Mouse (Mus musculus): ENCODE results near the gene Prmt7. TPM values are rescaled to one million over a fixed set of nuclear protein-coding genes. Genes with fewer than 3 reads are reported as not detected.

Gene Prmt7
- polyA plus RNA-seq, 1 experiment from 2014 or later, result 57.9 TPM

DNA sequence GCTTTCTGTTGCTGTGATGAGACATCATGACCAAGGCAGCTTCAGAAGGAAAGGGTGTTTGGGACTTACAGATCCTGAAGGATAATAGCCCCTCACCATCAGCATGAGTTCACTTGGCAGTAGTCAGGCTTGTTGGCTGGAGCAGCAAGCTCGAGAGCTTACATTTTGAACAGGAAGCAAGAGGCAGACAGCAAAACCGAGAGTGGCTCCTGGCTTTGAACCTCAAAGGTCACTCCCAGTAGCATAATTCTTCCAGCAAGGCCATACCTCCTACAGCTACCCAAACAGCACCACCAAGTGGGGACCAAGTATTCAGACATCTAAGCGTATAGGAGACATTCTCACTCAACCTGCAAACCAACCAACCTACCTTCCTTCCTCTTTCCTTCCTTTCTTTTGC is 22.0 kb downstream of the Prmt7 start:
- ATAC-seq (ENCODE audit: low FRiP score), result no peak
- Histone ChIP-seq H3K9me3 (no peaks in the 10 kb centered on the region), H3K4me3 (no peak overlapping the region), H3K9ac (no peak overlapping the region), H3K4me2 (no peak overlapping the region), H3K27me3 (no peaks in the 10 kb centered on the region), H3K27ac (no peak overlapping the region), H3K4me1 (replicated peaks) (no peaks in the 10 kb centered on the region), H3K36me3 (peaks cover 76% of the 10 kb centered on the region)
- 80% methylated on average over 3 of the region's 3 CpGs for WGBS

DNA sequence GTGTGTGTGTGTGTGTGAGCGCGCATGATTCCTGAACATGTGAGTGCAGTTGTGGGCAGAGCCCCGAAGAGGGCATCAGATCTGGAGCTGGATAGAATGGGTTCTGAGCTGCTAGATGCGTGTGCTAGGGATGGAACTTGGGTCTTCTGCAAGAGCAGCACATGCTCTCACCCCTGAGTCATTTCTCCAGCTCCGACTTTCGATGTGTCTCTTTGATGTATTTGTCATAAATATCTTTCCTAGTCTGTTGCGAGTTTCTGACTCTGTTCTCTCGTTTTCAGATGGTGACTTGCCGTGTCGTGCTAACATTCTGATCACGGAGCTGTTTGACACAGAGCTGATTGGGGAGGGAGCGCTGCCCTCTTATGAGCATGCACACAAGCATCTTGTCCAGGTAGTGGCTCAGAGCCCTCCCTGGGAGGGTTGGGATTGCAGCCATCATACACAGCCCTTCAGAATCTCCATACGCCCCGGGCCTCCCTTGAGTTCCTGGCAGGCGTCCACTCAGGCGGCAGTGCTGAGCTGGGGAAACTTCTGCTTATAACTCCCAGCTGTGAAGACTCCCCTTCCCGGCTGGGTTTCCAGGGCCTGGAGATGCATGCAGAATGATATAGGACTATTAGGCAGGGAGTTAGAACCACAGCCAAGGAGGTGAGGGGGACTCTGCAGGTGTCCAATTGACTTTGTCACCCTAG is 24.0 kb downstream of the Prmt7 start:
- H3K9ac ChIP-seq, result no peak overlapping the region
- ATAC-seq (ENCODE audit: low FRiP score), result no peak
- no peak overlapping the region for H3K4me2 ChIP-seq
- H3K36me3 ChIP-seq, result peaks cover 76% of the 10 kb centered on the region
- no peaks in the 10 kb centered on the region for H3K4me1 ChIP-seq (replicated peaks)
- no peak overlapping the region for H3K4me3 ChIP-seq
- no peaks in the 10 kb centered on the region for H3K27me3 ChIP-seq
- no peaks in the 10 kb centered on the region for H3K9me3 ChIP-seq
- 94% methylated on average over 17 of the region's 17 CpGs for WGBS
- H3K27ac ChIP-seq, result no peak overlapping the region

DNA sequence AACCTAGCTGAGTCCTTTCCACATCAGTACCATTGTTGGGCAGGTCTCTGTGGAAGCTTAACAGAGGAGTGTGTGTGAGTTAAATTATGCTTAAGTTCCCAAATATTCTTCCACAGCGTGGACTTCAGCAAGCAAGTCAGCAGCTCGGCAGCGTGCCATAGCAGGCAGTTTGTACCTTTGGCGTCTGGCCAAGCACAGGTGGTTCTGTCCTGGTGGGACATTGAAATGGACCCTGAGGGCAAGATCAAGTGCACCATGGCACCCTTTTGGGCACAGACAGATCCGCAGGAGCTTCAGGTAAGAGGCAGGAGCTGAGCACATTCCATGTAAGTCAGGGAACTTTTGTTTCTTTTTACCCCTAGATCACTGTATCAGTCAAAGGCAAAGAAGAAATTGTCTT is 26.4 kb downstream of the Prmt7 start:
- H3K36me3 ChIP-seq, result peaks cover 73% of the 10 kb centered on the region
- WGBS, result 92% methylated on average over 5 of the region's 5 CpGs
- no peaks in the 10 kb centered on the region for H3K9me3 ChIP-seq
- no peaks in the 10 kb centered on the region for H3K27me3 ChIP-seq
- H3K9ac ChIP-seq, result no peak overlapping the region
- no peak overlapping the region for H3K27ac ChIP-seq
- no peak overlapping the region for H3K4me3 ChIP-seq
- H3K4me1 ChIP-seq (replicated peaks), result no peaks in the 10 kb centered on the region
- ATAC-seq (ENCODE audit: low FRiP score), result no peak
- no peak overlapping the region for H3K4me2 ChIP-seq

DNA sequence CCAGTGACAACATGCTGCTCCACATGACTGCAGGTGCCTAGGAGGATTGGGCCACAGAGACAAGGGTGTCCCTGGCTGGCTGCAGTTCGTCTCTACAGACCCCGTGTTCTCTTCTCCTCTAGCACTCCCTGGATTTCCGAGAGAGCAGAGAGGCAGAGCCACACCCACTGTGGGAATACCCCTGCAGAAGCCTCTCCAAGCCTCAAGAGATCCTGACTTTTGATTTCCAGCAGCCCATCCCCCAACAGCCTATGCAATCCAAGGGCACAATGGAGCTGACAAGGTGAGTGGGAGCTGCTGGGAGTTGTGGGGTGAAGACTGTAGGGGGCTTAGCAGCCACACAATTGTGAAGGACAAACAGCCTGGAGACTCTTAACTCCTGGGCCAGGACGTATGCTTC is 39.5 kb downstream of the Prmt7 start:
- H3K4me1 ChIP-seq (replicated peaks), result peaks cover 10% of the 10 kb centered on the region; the same call in 1 of the 2 replicates
- no peak for ATAC-seq (ENCODE audit: low FRiP score)
- peaks cover 95% of the 10 kb centered on the region for H3K36me3 ChIP-seq
- no peak overlapping the region for H3K9ac ChIP-seq
- H3K27ac ChIP-seq, result peak overlapping the region; percentile 40
- H3K9me3 ChIP-seq, result no peaks in the 10 kb centered on the region
- no peak overlapping the region for H3K4me3 ChIP-seq
- 54% methylated on average over 4 of the region's 4 CpGs for WGBS
- H3K27me3 ChIP-seq, result no peaks in the 10 kb centered on the region
- no peak overlapping the region for H3K4me2 ChIP-seq

DNA sequence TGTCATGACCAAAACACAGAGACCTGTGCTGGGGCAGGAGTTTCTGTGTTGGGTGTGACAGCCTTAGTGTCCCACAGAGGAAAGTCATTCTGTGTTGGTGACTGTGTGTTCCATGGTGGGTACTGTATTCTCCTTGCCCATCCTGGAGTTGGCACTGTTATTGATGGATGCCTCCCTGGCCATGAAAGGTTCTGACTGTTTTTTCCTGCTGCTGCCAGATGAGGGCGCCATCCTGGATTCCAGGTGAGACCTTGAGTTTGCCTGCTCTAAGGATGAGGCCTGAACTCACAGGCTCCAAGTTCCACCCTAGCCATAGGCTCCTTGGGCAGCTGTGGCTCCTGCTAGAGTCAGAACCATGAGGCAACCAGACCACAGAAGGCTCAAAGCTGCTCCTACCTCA is 47.4 kb downstream of the Prmt7 start:
- Histone ChIP-seq H3K9ac (no peak overlapping the region), H3K4me2 (no peak overlapping the region), H3K27me3 (no peaks in the 10 kb centered on the region), H3K9me3 (no peaks in the 10 kb centered on the region), H3K27ac (no peak overlapping the region), H3K36me3 (peaks cover 80% of the 10 kb centered on the region), H3K4me1 (replicated peaks) (peaks cover 26% of the 10 kb centered on the region), H3K4me3 (no peak overlapping the region)
- no peak for ATAC-seq (ENCODE audit: low FRiP score)
- 26% methylated on average over 1 of the region's 1 CpGs for WGBS

DNA sequence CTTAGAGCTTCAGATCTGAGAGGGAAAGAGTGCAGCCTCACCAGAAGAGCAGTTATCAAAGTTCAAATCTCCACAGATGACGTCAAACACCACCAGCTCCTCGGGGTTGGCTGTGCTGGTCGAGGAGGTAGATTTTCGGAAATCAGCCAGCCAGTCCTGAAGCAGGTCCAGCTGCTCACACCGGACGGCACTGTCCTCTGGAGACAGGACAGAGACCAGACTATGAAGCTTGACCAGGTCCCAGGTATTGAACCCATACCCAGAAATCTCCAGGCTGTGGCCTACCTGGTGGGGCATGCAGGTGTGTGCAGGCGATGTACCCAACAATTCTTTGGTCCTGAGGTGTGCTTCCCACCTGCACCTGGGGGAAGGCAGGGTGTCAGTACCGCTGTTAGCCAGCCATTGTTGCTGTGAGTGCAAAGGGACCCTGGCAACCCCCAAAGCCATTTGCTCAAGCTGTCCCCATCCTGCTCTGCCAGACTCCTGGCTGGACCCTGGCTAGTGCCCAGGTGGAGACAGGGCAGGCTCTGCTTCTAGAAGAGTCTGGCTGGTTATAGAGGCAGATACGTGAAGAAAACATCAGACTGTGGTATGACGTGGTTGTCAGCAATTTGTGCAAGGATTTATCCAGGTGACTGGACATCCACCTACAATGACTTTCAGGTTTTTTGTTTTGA is 49.0 kb downstream of the Prmt7 start:
- no peak overlapping the region for H3K4me3 ChIP-seq
- H3K27me3 ChIP-seq, result no peaks in the 10 kb centered on the region
- H3K27ac ChIP-seq, result no peak overlapping the region
- ATAC-seq (ENCODE audit: low FRiP score), result no peak
- H3K9me3 ChIP-seq, result no peaks in the 10 kb centered on the region
- H3K9ac ChIP-seq, result no peak overlapping the region
- peaks cover 73% of the 10 kb centered on the region for H3K36me3 ChIP-seq
- WGBS, result 96% methylated on average over 10 of the region's 10 CpGs
- H3K4me1 ChIP-seq (replicated peaks), result peaks cover 40% of the 10 kb centered on the region
- H3K4me2 ChIP-seq, result no peak overlapping the region

DNA sequence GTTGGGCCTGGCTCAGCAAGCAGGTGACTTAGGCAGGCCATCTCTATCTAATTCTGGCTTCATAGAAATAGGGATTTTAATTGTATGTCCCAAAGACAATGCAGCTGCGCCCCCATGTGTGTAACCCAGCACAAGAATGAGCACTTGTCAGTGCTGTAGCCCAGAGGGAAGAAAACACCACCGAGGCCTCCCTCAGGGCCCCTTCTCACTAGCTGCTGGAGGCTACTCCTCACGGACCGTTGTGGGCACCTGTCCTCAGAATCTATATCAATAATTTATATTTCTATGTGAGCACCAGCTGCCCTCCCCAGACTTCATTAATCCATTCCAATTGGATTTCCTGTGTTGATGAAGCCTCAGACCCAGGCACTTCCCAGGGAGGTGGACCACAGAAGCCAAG is 50.2 kb downstream of the Prmt7 start:
- H3K9ac ChIP-seq, result no peak overlapping the region
- no peaks in the 10 kb centered on the region for H3K27me3 ChIP-seq
- peaks cover 50% of the 10 kb centered on the region for H3K4me1 ChIP-seq (replicated peaks)
- no peaks in the 10 kb centered on the region for H3K9me3 ChIP-seq
- peak overlapping the region; percentile 8; the same call in 1 of the 2 replicates for H3K27ac ChIP-seq
- H3K36me3 ChIP-seq, result peaks cover 73% of the 10 kb centered on the region
- no peak overlapping the region for H3K4me3 ChIP-seq
- ATAC-seq (ENCODE audit: low FRiP score), result no peak
- WGBS, result 52% methylated on average over 4 of the region's 4 CpGs
- no peak overlapping the region for H3K4me2 ChIP-seq

DNA sequence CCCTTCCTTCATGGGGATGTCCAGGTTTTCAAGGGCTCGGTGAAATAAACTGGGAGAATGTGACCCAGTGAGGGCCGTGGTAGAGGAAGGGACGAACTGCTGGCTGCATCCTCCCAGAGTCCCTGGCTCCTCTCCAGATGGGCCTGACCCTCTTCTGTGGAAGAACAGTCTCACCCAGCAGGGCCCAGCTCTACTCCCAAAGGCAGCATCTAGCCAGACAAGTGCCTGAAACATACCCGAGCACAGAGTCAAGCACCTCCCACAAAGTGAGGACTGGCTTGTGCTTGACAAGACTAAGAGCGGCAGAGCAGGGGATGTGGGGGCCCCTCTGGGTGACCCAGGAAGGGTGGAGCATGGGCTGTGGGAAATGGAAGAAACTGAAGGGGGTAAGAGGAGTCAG is 51.6 kb downstream of the Prmt7 start:
- Histone ChIP-seq H3K4me3 (no peak overlapping the region), H3K9me3 (no peaks in the 10 kb centered on the region), H3K36me3 (peaks cover 63% of the 10 kb centered on the region), H3K27me3 (no peaks in the 10 kb centered on the region), H3K4me1 (replicated peaks) (peaks cover 50% of the 10 kb centered on the region), H3K27ac (peak overlapping the region; percentile 40; the same call in 1 of the 2 replicates), H3K9ac (0 out of 2 replicates have a peak overlapping the region, but pooled peaks have one; percentile 10), H3K4me2 (no peak overlapping the region)
- ATAC-seq (ENCODE audit: low FRiP score), result no peak
- WGBS, result 64% methylated on average over 5 of the region's 5 CpGs

DNA sequence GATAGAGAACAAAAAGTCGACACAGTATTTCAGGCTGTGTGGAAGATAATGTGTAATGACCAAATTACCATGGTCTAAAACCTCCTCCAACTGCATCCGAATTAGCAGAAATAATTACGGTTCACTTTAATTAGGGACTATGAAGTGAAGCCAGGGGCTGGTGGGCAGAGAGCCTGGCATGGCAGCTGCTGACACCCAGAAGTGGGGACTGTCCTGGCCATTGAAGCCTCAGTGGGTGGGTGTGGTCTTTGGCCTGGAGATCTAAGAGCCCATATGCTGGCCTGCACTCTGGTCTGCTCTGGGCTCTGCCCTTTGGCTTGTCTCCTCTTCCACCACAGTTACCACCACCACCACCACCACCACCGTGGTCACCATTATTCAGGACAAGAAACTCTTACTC is 53.2 kb downstream of the Prmt7 start:
- Histone ChIP-seq H3K4me3 (no peak overlapping the region), H3K27me3 (no peaks in the 10 kb centered on the region), H3K9ac (no peak overlapping the region), H3K4me2 (no peak overlapping the region), H3K4me1 (replicated peaks) (peaks cover 57% of the 10 kb centered on the region), H3K36me3 (peaks cover 48% of the 10 kb centered on the region), H3K9me3 (no peaks in the 10 kb centered on the region), H3K27ac (peak overlapping the region; percentile 60; the same call in 1 of the 2 replicates)
- 74% methylated on average over 4 of the region's 4 CpGs for WGBS
- ATAC-seq (ENCODE audit: low FRiP score), result no peak

DNA sequence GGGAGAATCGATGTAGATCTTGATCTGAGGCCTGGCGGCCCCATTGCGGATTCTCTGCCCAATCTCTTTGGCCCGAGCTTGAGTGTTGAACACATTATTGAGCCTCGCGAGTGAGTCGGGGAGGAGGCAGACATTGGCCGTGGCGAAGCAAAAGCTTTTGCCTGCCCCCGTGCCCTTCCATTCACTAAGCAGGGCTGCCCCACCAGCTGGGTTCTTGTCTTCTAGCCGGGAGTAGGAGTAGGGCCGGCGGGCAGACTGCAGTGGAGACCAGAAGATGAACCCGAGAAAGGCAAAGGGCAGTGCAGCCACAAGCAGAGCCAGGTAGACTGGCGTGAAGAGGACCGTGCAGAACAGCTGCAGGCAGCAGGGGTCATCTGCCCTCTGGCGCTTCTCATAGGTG is 54.7 kb downstream of the Prmt7 start:
- WGBS, result 84% methylated on average over 17 of the region's 17 CpGs
- ATAC-seq (ENCODE audit: low FRiP score), result no peak
- Histone ChIP-seq H3K36me3 (peaks cover 36% of the 10 kb centered on the region), H3K9me3 (no peaks in the 10 kb centered on the region), H3K9ac (no peak overlapping the region), H3K4me1 (replicated peaks) (peaks cover 72% of the 10 kb centered on the region), H3K4me2 (no peak overlapping the region), H3K27ac (no peak overlapping the region), H3K4me3 (no peak overlapping the region), H3K27me3 (no peaks in the 10 kb centered on the region)

DNA sequence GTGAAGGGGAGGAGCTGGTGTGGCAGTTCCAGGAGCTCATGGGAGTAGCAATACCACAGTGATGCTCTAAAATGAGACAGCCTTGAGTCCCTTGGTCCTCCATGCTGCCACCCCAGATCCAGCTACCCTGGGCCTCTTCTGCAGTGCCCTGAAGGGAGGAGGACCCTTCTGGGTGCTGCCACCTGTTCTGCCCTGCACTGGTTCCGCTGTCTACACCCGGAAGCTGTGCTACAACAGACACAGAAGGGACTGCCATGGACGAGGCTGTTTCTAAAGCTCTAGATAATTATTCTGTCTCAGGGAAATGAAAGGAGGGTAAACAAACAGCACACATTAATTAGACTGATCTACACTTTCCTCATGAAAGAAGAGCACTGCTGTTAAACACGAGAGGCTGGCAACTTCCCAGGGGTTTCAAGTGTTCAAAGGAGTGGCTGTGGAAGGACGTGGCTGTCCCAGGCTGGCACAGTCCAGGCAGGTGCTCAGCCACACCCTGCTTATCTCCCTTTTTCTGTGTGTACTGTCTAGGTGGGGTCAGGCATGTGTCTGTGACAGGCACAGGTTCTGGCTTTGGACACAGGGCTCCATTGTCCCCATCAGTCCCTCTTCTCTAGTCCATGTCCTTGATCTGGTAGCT is 58.1 kb downstream of the Prmt7 start:
- no peak overlapping the region for H3K9ac ChIP-seq
- peaks cover 66% of the 10 kb centered on the region for H3K4me1 ChIP-seq (replicated peaks)
- H3K4me3 ChIP-seq, result no peak overlapping the region
- no peaks in the 10 kb centered on the region for H3K9me3 ChIP-seq
- ATAC-seq (ENCODE audit: low FRiP score), result 0 out of 2 replicates have a peak, but pooled peaks have one; percentile 21
- no peaks in the 10 kb centered on the region for H3K27me3 ChIP-seq
- WGBS, result 53% methylated on average over 5 of the region's 5 CpGs
- 0 out of 2 replicates have a peak overlapping the region, but pooled peaks have one; percentile 18 for H3K27ac ChIP-seq
- no peak overlapping the region for H3K4me2 ChIP-seq
- H3K36me3 ChIP-seq, result peaks cover 23% of the 10 kb centered on the region

DNA sequence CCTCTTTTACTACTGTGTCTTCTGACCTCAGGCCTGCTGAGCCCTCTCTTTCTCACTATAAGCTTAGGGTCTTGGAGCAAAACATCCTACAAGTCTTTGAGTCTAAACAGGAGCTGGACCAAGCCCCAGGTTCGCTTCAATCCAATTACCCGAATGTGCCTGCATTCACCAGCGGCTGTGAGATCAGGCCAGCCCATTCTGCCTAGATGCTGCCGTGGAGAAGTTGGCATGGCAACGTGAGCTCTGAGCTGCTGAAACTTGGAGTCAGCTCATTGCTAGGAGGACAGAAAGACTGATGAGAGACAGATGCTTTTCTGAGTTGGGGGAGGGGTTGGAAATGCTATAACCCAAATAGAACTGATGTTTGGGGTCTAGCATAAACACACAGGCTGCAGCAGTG is 60.1 kb downstream of the Prmt7 start:
- Histone ChIP-seq H3K27me3 (no peaks in the 10 kb centered on the region), H3K9ac (peak overlapping the region; percentile 36), H3K36me3 (peaks cover 7% of the 10 kb centered on the region), H3K4me3 (no peak overlapping the region), H3K4me1 (replicated peaks) (peaks cover 50% of the 10 kb centered on the region), H3K9me3 (no peaks in the 10 kb centered on the region), H3K27ac (peak overlapping the region; percentile 79), H3K4me2 (peak overlapping the region; percentile 6; the same call in 1 of the 2 replicates)
- ATAC-seq (ENCODE audit: low FRiP score), result peak; percentile 82
- 9% methylated on average over 5 of the region's 5 CpGs for WGBS

All from hindbrain, embryonic 13.5 days (tissue).